Mouse (Mus musculus): Measurements from ENCODE around the gene Utp18. TPM values are rescaled to one million over a fixed set of nuclear protein-coding genes. Genes with fewer than 3 reads are reported as not detected.
"Not testable (repeated sequence)": the region's sequence is repeated elsewhere in the genome, so short reads cannot be mapped to it uniquely, and the experiment has no call there.

Utp18 gene
- 81.5 and 86.6 TPM in 2 replicates for polyA plus RNA-seq (2011; ENCODE audit: insufficient read depth, insufficient read length, low read depth, missing spikeins)

DNA sequence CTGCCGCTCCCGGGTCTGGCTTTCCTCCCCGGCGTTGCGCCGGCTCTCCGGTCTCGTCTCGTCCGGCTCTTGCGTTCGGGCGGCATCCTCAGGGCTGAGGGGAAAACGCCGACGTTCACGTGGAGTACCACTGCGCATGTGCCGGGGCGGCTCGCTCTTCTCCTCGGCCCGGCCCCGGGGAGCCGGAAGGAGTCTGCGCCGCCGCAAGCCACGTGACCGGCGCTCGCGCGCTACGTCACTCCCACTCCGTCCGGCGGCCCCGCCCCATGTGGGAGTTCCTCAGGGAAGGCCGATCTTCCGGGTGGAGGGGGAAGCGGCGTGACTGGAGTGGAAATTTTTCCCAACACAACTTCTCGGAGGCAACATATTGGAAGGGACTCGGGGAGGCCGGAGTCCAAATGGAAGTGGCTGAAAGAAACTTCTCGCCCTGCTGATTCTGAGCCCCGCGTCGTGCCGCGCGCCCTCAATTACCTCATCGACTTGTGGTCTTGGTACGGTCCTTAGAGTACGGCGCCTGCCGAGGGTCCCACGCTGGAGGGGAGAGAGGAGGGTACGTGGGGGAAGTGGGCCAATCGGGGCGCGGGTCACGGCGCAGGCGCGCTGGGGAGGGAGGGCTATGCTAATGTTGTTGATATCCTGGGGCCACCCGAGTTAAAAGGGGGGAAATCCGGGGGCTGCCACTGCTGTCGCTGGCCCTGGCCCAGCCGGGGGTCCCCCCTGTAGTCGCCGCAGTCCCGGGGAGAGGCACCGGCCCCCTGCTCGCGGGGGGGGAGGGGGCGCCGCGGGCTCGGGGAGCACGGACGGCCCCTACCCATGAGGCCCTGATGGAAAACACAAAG, at the start of gene Utp18, which contains the start of gene Mbtd1:
Gene Utp18, minus strand, starts transcription at position 195 of the 839 bp plus-strand sequence.
Gene Mbtd1, plus strand, starts transcription at position 281 of the 839 bp plus-strand sequence.
- Histone ChIP-seq H3K4me3 (ENCODE audit: low read depth, low read length) (peak within 1 kb of the TSS; percentile 94), H3K4me1 (ENCODE audit: control insufficient read depth, insufficient read depth, low read length) (peaks cover 1% of the 10 kb centered on the region), H3K27ac (ENCODE audit: insufficient read depth, low read length) (peak within 1 kb of the TSS; percentile 70), H3K9ac (ENCODE audit: low read depth, poor library complexity, severe bottlenecking) (peak within 1 kb of the TSS; percentile 98), H3K9me3 (replicated peaks; ENCODE audit: control insufficient read depth, insufficient read depth, low read length, poor library complexity, severe bottlenecking) (no peaks in the 10 kb centered on the region), H3K36me3 (ENCODE audit: control insufficient read depth, insufficient read depth, low read length, poor library complexity, severe bottlenecking) (peaks cover 33% of the 10 kb centered on the region), H3K27me3 (ENCODE audit: control insufficient read depth, insufficient read depth, low read length, poor library complexity, severe bottlenecking) (no peaks in the 10 kb centered on the region)
- TF ChIP-seq EP300 (IDR thresholded peaks at IDR 0.05; ENCODE audit: insufficient read depth, low read depth, low read length) (0 out of 2 replicates have a peak, but pooled peaks have one; percentile 17), CTCF (IDR thresholded peaks at IDR 0.05; ENCODE audit: low read depth, low read length) (no peak)

- Histone ChIP-seq H3K36me3 (ENCODE audit: control insufficient read depth, insufficient read depth, low read length, poor library complexity, severe bottlenecking) (peaks cover 51% of the 10 kb centered on the region), H3K4me1 (ENCODE audit: control insufficient read depth, insufficient read depth, low read length) (no peaks in the 10 kb centered on the region), H3K9me3 (replicated peaks; ENCODE audit: control insufficient read depth, insufficient read depth, low read length, poor library complexity, severe bottlenecking) (no peaks in the 10 kb centered on the region), H3K4me3 (ENCODE audit: low read depth, low read length) (no peak overlapping the region), H3K27ac (ENCODE audit: insufficient read depth, low read length) (no peak overlapping the region), H3K9ac (ENCODE audit: low read depth, poor library complexity, severe bottlenecking) (no peak overlapping the region), H3K27me3 (ENCODE audit: control insufficient read depth, insufficient read depth, low read length, poor library complexity, severe bottlenecking) (no peaks in the 10 kb centered on the region)
- TF ChIP-seq POLR2A (IDR thresholded peaks at IDR 0.05; ENCODE audit: insufficient read depth, low read length) = no peak
- no peak for TF ChIP-seq CTCF (IDR thresholded peaks at IDR 0.05; ENCODE audit: low read depth, low read length)
- TF ChIP-seq EP300 (IDR thresholded peaks at IDR 0.05; ENCODE audit: insufficient read depth, low read depth, low read length) = no peak
These were observed 43.5 kb upstream of the Utp18 start for GRCm38 (mm10) chr11:93929106-93929505.

- not testable (repeated sequence) for H3K9me3 ChIP-seq (replicated peaks; ENCODE audit: control insufficient read depth, insufficient read depth, low read length, poor library complexity, severe bottlenecking); H3K27ac ChIP-seq (ENCODE audit: insufficient read depth, low read length); H3K4me3 ChIP-seq (ENCODE audit: low read depth, low read length); H3K4me1 ChIP-seq (ENCODE audit: control insufficient read depth, insufficient read depth, low read length); H3K27me3 ChIP-seq (ENCODE audit: control insufficient read depth, insufficient read depth, low read length, poor library complexity, severe bottlenecking); H3K9ac ChIP-seq (ENCODE audit: low read depth, poor library complexity, severe bottlenecking)
- H3K36me3 ChIP-seq (ENCODE audit: control insufficient read depth, insufficient read depth, low read length, poor library complexity, severe bottlenecking) = peaks cover 69% of the 10 kb centered on the region
These were observed 29.5 kb upstream of the Utp18 start for GRCm38 (mm10) chr11:93915019-93915418.

- H3K4me1 ChIP-seq (ENCODE audit: control insufficient read depth, insufficient read depth, low read length) = no peaks in the 10 kb centered on the region
- H3K9me3 ChIP-seq (replicated peaks; ENCODE audit: control insufficient read depth, insufficient read depth, low read length, poor library complexity, severe bottlenecking) = no peaks in the 10 kb centered on the region
- H3K4me3 ChIP-seq (ENCODE audit: low read depth, low read length) = no peak overlapping the region
- TF ChIP-seq POLR2A (IDR thresholded peaks at IDR 0.05; ENCODE audit: insufficient read depth, low read length) (no peak), EP300 (IDR thresholded peaks at IDR 0.05; ENCODE audit: insufficient read depth, low read depth, low read length) (no peak), CTCF (IDR thresholded peaks at IDR 0.05; ENCODE audit: low read depth, low read length) (no peak)
- no peaks in the 10 kb centered on the region for H3K27me3 ChIP-seq (ENCODE audit: control insufficient read depth, insufficient read depth, low read length, poor library complexity, severe bottlenecking)
- peaks cover 73% of the 10 kb centered on the region for H3K36me3 ChIP-seq (ENCODE audit: control insufficient read depth, insufficient read depth, low read length, poor library complexity, severe bottlenecking)
- no peak overlapping the region for H3K27ac ChIP-seq (ENCODE audit: insufficient read depth, low read length)
- H3K9ac ChIP-seq (ENCODE audit: low read depth, poor library complexity, severe bottlenecking) = no peak overlapping the region
These were observed 26.0 kb upstream of the Utp18 start for GRCm38 (mm10) chr11:93911603-93912002.

DNA sequence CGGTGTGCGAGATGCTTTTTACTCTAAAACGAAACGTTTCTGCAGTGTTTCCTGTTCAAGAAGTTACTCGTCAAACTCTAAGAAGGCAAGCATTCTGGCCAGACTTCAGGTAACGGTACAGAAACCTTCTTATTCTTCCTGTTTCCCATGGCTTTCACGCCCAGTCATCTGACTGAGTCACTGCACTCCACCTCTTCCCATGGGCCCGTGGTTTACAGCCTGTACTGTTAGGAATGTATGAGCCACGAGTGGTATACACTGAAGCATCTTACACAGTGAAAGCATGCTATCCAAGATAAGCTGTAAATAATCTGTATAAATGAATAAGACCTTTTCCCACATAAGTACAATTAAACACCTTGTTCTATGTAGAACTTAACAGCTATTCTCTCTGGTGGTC, 23.3 kb upstream of the Utp18 start:
- no peak overlapping the region for H3K9ac ChIP-seq (ENCODE audit: low read depth, poor library complexity, severe bottlenecking)
- H3K4me1 ChIP-seq (ENCODE audit: control insufficient read depth, insufficient read depth, low read length) = no peaks in the 10 kb centered on the region
- TF ChIP-seq CTCF (IDR thresholded peaks at IDR 0.05; ENCODE audit: low read depth, low read length) (no peak), POLR2A (IDR thresholded peaks at IDR 0.05; ENCODE audit: insufficient read depth, low read length) (no peak), EP300 (IDR thresholded peaks at IDR 0.05; ENCODE audit: insufficient read depth, low read depth, low read length) (no peak)
- no peaks in the 10 kb centered on the region for H3K9me3 ChIP-seq (replicated peaks; ENCODE audit: control insufficient read depth, insufficient read depth, low read length, poor library complexity, severe bottlenecking)
- H3K27me3 ChIP-seq (ENCODE audit: control insufficient read depth, insufficient read depth, low read length, poor library complexity, severe bottlenecking) = no peaks in the 10 kb centered on the region
- H3K27ac ChIP-seq (ENCODE audit: insufficient read depth, low read length) = no peak overlapping the region
- peaks cover 77% of the 10 kb centered on the region for H3K36me3 ChIP-seq (ENCODE audit: control insufficient read depth, insufficient read depth, low read length, poor library complexity, severe bottlenecking)
- no peak overlapping the region for H3K4me3 ChIP-seq (ENCODE audit: low read depth, low read length)

DNA sequence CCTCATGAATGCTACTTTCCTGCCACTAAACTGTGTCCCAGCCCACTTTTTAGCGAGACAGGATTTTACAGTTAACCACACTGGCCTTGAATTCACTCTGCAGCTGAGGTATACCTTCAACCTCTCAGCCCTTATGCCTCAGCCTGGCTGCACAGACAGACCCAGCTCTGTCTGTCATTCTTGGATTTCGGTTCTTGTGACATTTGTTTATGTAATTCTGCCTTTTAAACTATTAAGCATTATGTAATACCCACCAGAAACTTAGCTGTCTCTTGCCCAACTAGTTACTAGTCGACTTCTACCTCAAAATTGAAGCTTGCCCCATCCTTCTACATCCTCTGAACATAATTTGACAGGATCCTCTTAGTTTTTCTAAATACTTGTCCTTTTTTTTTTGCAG, 22.3 kb upstream of the Utp18 start:
- Histone ChIP-seq H3K27ac (ENCODE audit: insufficient read depth, low read length) (no peak overlapping the region), H3K4me1 (ENCODE audit: control insufficient read depth, insufficient read depth, low read length) (no peaks in the 10 kb centered on the region), H3K9me3 (replicated peaks; ENCODE audit: control insufficient read depth, insufficient read depth, low read length, poor library complexity, severe bottlenecking) (no peaks in the 10 kb centered on the region), H3K36me3 (ENCODE audit: control insufficient read depth, insufficient read depth, low read length, poor library complexity, severe bottlenecking) (peaks cover 73% of the 10 kb centered on the region), H3K27me3 (ENCODE audit: control insufficient read depth, insufficient read depth, low read length, poor library complexity, severe bottlenecking) (no peaks in the 10 kb centered on the region), H3K4me3 (ENCODE audit: low read depth, low read length) (no peak overlapping the region), H3K9ac (ENCODE audit: low read depth, poor library complexity, severe bottlenecking) (no peak overlapping the region)
- no peak for TF ChIP-seq CTCF (IDR thresholded peaks at IDR 0.05; ENCODE audit: low read depth, low read length)
- no peak for TF ChIP-seq EP300 (IDR thresholded peaks at IDR 0.05; ENCODE audit: insufficient read depth, low read depth, low read length)
- no peak for TF ChIP-seq POLR2A (IDR thresholded peaks at IDR 0.05; ENCODE audit: insufficient read depth, low read length)
